Mouse (Mus musculus) G1E (cell line): ENCODE measurements around the gene Prrc2c.

Experiments used
- CTCF ChIP-seq: IDR thresholded peaks from 2 replicates; pipeline ENCODE4 v1.5.1; 2012; ENCODE audit warnings: low read depth, low read length, inconsistent platforms, mixed read lengths
- GATA1 ChIP-seq: IDR thresholded peaks from 2 replicates; pipeline ENCODE4 v1.6.1; 2012; ENCODE audit warnings: borderline replicate concordance, low read length, inconsistent platforms, mixed read lengths
- POLR2AphosphoS5 ChIP-seq: IDR thresholded peaks from 2 replicates; pipeline ENCODE4 v1.6.1; 2012; ENCODE audit warnings: low read depth, low read length, inconsistent platforms; ENCODE audit not compliant: insufficient replicate concordance
- TAL1 ChIP-seq: conservative IDR thresholded peaks from 2 replicates; pipeline ENCODE4 v1.6.1; 2012; ENCODE audit warnings: low read depth, low read length, inconsistent platforms, mixed read lengths

- TF ChIP-seq CTCF (no peak), GATA1 (no peak), TAL1 (no peak), POLR2AphosphoS5 (no peak)
Observed at GRCm38 (mm10) chr1:162693721-162694120, 46.6 kb downstream of the Prrc2c start.
